Mouse (Mus musculus) limb, embryonic 14.5 days (tissue): ENCODE measurements around the gene Slc28a3. TPM values are rescaled to one million over a fixed set of nuclear protein-coding genes. Genes with fewer than 3 reads are reported as not detected.

Source experiments
- ATAC-seq: fragments of 200-750 bp; cut with Nextera tagmentation; 2 replicates; pipeline ENCODE4 v1.8.0; 2017; ENCODE audit warnings: low read depth, moderate number of reproducible peaks, moderate TSS enrichment; ENCODE audit not compliant: low FRiP score
- DNase-seq: peaks from one replicate; pipeline ENCODE4 v3.0.0-alpha.2; 2015; ENCODE audit warnings: low spot score
- H3K27ac ChIP-seq: fragments of 300-500 bp; sonication (generic); replicated peaks from 2 replicates; pipeline ENCODE4 v1.5.1; 2014; ENCODE audit warnings: low read depth, mild to moderate bottlenecking, low read length, moderate library complexity, mixed read lengths
- H3K27me3 ChIP-seq: fragments of 300-500 bp; sonication (generic); 2 replicates; pipeline ENCODE4 v1.6.1; 2014; ENCODE audit warnings: low read length, mixed read lengths; ENCODE audit not compliant: control insufficient read depth, insufficient read depth
- H3K36me3 ChIP-seq: fragments of 300-500 bp; sonication (generic); 2 replicates; pipeline ENCODE4 v1.6.1; 2014; ENCODE audit warnings: mild to moderate bottlenecking, low read length, moderate library complexity, mixed read lengths; ENCODE audit not compliant: control insufficient read depth, insufficient read depth
- H3K4me1 ChIP-seq: fragments of 300-500 bp; sonication (generic); 2 replicates; pipeline ENCODE4 v1.6.1; 2014; ENCODE audit warnings: antibody characterized with exemption, low read length, mixed read lengths; ENCODE audit not compliant: control insufficient read depth, insufficient read depth
- H3K4me2 ChIP-seq: fragments of 300-500 bp; sonication (generic); replicated peaks from 2 replicates; pipeline ENCODE4 v1.6.1; 2014; ENCODE audit warnings: low read depth, mild to moderate bottlenecking, low read length, moderate library complexity; ENCODE audit not compliant: severe bottlenecking
- H3K4me3 ChIP-seq: fragments of 300-500 bp; sonication (generic); replicated peaks from 2 replicates; pipeline ENCODE4 v1.5.1; 2014; ENCODE audit warnings: low read length
- H3K9ac ChIP-seq: fragments of 300-500 bp; sonication (generic); 2 replicates; pipeline ENCODE4 v1.6.1; 2014; ENCODE audit warnings: mild to moderate bottlenecking, low read depth, low read length, moderate library complexity; ENCODE audit not compliant: severe bottlenecking
- H3K9me3 ChIP-seq: fragments of 300-500 bp; sonication (generic); 2 replicates; pipeline ENCODE4 v1.6.1; 2016; ENCODE audit warnings: low read length; ENCODE audit not compliant: control insufficient read depth
- POLR2A ChIP-seq: fragments of 200-500 bp; IDR thresholded peaks from 2 replicates; pipeline ENCODE4 v1.8.0; 2012; ENCODE audit warnings: inconsistent platforms, mild to moderate bottlenecking, moderate library complexity, borderline replicate concordance; ENCODE audit not compliant: insufficient read depth, insufficient read length; ENCODE audit errors: extremely low read depth
- WGBS: fragments of 180-500 bp; shearing (Covaris S2); extraction: QIAGEN DNeasy Blood & Tissue Kit; methylation state at CpG from one replicate; pipeline ENCODE4 v1.1.7; 2014; 5-methylcytosine and 5-hydroxymethylcytosine counted together
- polyA plus RNA-seq, 2 experiments: library from polyadenylated mRNA; depleted of rRNA in 1 of 2; stranded (reverse) in 1 of 2; unstranded in 1 of 2; fragments of >200 nt; fragmentation: Nextera tagmentation in 1 of 2; extraction: Ambion mirVana in 1 of 2; gene quantifications; 2 replicates each; pipeline versions ENCODE4 v1.2.1 to v1.2.3; 2012 to 2014

Slc28a3 gene
- polyA plus RNA-seq, 2 experiments = 0.13 TPM; not detected in 1

DNA sequence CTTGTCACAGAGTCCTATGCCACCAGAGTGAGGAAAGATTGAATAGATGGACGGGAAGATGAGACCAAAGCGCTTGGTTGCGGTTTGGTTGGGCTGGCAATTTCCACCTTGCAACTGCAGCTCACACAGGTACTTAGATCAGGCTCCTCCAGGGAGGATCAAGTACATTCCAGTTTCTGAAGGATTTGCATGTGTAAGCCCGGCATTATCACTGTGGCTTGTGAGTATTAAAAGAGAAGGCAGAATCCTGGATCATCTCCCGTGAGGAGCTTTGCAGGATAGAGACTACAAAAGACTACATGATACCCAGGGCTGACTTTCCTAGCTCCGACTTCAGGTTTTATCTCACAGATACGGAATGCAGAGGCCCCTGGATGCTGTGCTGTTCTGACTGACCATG lies 71.7 kb downstream of the Slc28a3 start:
- Histone ChIP-seq H3K4me1 (0 out of 2 replicates have a peak, but pooled peaks cover under 1% of the 10 kb centered on the region), H3K9ac (no peak overlapping the region), H3K27ac (no peak overlapping the region), H3K4me3 (no peak overlapping the region), H3K27me3 (no peaks in the 10 kb centered on the region), H3K36me3 (no peaks in the 10 kb centered on the region), H3K4me2 (no peak overlapping the region), H3K9me3 (no peaks in the 10 kb centered on the region)
- no peak for TF ChIP-seq POLR2A
- no peak for ATAC-seq
- no peak for DNase-seq
- WGBS = 69% methylated on average over 7 of the region's 7 CpGs

DNA sequence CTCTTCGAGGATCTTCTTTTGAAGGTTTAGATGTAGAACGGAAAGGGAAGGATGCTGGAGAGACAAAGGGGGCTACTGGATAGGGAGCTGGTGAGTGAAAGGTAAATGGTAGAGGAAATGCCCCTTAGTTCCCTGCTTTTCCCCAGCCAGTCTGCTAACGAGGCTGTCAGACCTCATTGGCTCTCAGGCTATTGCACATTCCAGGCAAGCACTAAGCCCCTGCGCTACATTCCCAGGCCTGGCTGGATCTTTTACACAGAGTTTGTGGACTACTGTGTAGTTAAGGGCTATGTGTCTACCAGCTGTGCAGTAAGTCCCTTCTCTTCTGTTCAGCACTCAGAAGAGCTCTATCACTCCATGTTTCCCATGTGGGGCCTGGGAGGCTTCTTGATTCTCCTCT lies 72.3 kb downstream of the Slc28a3 start:
- WGBS = 45% methylated on average over 4 of the region's 4 CpGs
- H3K36me3 ChIP-seq = no peaks in the 10 kb centered on the region
- H3K4me1 ChIP-seq = no peaks in the 10 kb centered on the region
- H3K9me3 ChIP-seq = no peaks in the 10 kb centered on the region
- no peak for ATAC-seq
- H3K4me3 ChIP-seq = no peak overlapping the region
- DNase-seq = no peak
- H3K4me2 ChIP-seq = no peak overlapping the region
- H3K27me3 ChIP-seq = no peaks in the 10 kb centered on the region
- no peak for TF ChIP-seq POLR2A
- H3K27ac ChIP-seq = no peak overlapping the region
- H3K9ac ChIP-seq = no peak overlapping the region

DNA sequence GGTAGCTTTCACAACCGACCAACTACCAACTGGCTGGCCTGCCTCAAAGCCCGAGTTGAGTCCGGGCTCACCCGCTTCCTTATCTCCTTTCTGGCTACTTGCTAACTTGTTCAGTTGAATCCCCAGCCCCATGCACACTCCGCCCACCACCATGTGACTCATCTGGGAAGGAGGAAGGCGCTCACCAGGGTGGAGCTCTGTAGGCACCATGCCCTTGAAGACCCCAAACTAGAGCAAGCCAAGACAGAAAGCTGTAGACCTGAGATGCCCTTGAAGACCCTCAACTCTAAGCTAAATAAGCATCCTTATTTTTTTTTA lies 72.8 kb downstream of the Slc28a3 start:
- WGBS = 78% methylated on average over 6 of the region's 6 CpGs
- no peaks in the 10 kb centered on the region for H3K9me3 ChIP-seq
- no peaks in the 10 kb centered on the region for H3K4me1 ChIP-seq
- no peak overlapping the region for H3K9ac ChIP-seq
- DNase-seq (no peak), ATAC-seq (no peak)
- TF ChIP-seq POLR2A = no peak
- no peak overlapping the region for H3K27ac ChIP-seq
- H3K36me3 ChIP-seq = no peaks in the 10 kb centered on the region
- H3K4me3 ChIP-seq = no peak overlapping the region
- no peak overlapping the region for H3K4me2 ChIP-seq
- no peaks in the 10 kb centered on the region for H3K27me3 ChIP-seq

DNA sequence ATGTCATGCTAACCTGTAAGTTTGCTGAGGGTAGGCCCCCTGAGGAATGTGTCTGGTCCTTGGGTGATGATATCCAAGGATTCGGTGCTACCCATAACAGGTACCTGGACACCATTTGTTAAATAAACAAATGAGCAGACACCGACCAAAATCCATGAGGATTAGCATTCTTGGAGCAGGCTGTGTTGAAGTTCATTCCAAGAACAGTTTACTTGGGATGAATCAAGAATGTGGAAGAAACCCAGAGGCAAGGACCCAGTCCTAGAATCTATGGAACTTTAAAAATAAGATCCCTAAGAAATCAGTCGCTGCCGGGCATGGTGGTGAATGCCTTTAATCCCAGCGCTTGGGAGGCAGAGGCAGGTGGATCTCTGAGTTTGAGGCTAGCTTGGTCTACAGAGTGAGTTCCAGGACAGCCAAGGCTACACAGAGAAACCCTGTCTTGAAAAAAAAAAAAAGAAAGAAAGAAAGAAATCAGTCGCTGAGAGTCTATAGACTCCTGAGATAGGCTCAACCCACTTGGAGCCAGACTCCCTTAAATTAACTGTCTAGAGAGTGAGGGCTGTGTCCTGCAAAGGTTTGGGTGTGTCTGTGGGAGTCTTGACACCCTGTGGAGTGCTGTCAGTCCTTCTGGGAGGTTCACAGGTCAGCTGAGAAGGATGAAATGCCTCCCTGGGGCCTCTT lies 73.3 kb downstream of the Slc28a3 start:
- 86% methylated on average over 6 of the region's 6 CpGs for WGBS
- H3K9ac ChIP-seq = no peak overlapping the region

DNA sequence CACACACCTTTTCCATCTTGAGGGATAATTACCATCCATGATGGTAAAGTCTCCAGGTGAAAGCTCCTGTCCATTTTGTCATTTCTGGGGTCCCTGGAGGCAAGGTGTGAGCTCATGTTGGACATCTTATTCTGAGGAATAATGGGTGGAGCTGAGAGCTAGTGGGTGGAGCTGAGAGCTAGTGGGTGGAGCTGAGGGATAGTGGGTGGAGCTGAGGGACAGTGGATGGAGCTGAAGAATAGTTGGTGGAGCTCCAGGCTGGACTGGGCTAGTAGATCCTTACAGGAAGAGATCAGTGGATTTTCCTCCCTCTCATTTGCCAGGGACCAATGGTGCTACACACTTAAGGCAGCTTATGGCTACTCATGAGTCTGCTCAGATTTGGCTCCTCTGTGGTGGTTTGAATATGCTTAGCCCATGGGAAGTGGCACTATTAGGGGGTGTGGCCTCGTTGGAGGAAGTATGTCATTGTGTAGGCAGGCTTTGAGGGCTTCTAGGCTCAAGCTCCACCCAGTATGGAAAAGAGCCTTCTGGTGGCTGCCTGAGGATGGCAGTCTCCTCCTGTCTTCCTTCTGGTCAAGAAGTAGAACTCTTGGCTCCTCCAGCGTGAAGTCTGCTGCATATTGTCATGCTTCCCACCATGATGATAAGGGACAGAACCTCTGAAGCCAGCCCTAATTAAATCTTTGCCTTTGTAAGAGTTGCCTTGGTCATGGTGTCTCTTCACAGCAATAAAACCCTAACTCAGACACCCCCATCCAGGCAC lies 74.0 kb downstream of the Slc28a3 start:
- Histone ChIP-seq H3K27me3 (no peaks in the 10 kb centered on the region), H3K4me1 (no peaks in the 10 kb centered on the region), H3K4me3 (no peak overlapping the region), H3K4me2 (no peak overlapping the region), H3K9ac (no peak overlapping the region), H3K9me3 (no peaks in the 10 kb centered on the region), H3K36me3 (no peaks in the 10 kb centered on the region), H3K27ac (no peak overlapping the region)
- ATAC-seq = no peak
- TF ChIP-seq POLR2A = no peak
- DNase-seq = no peak
- 84% methylated on average over 2 of the region's 2 CpGs for WGBS

More for the DNA sequence above, 73.3 kb downstream of the Slc28a3 start:
- H3K4me3 ChIP-seq = no peak overlapping the region
- H3K27me3 ChIP-seq = no peaks in the 10 kb centered on the region
- TF ChIP-seq POLR2A = no peak
- ATAC-seq (no peak), DNase-seq (no peak)
- no peaks in the 10 kb centered on the region for H3K4me1 ChIP-seq
- H3K4me2 ChIP-seq = no peak overlapping the region
- H3K27ac ChIP-seq = no peak overlapping the region
- H3K36me3 ChIP-seq = no peaks in the 10 kb centered on the region
- H3K9me3 ChIP-seq = no peaks in the 10 kb centered on the region
